Mouse (Mus musculus): ENCODE results near the gene Krtap31-2.

Gene Krtap31-2

GRCm38 (mm10) chr11:99935991-99936390 is at the start of gene Krtap31-2:
Gene Krtap31-2 (plus strand): TSS chr11:99936291.
- no peak for DNase-seq (ENCODE audit: low read depth in 2 of 2, low spot score in 2 of 2)

GRCm38 (mm10) chr11:99907620-99908019 is 28.5 kb upstream of the Krtap31-2 start, which contains the start of gene Krtap31-1:
Gene Krtap31-1 (plus strand): TSS chr11:99907920.
- no peak for DNase-seq (ENCODE audit: low read depth in 2 of 2, low spot score in 2 of 2)

GRCm38 (mm10) chr11:99914451-99914850 is 21.6 kb upstream of the Krtap31-2 start, which contains the start of gene Gm11565:
Gene Gm11565 (plus strand): TSS chr11:99914751.
- no peak for DNase-seq (ENCODE audit: low read depth in 2 of 2, low spot score in 2 of 2)

- no peak for DNase-seq (ENCODE audit: low read depth in 2 of 2, low spot score in 2 of 2)
Observed at GRCm38 (mm10) chr11:99937751-99938264, 1.7 kb downstream of the Krtap31-2 start.

GRCm38 (mm10) chr11:99948175-99948574 is 12.1 kb downstream of the Krtap31-2 start, which contains the start of gene Krtap9-5:
Gene Krtap9-5 (plus strand): TSS chr11:99948475.
- DNase-seq (ENCODE audit: low read depth in 2 of 2, low spot score in 2 of 2): no peak

- no peak for DNase-seq (ENCODE audit: low read depth in 2 of 2, low spot score in 2 of 2)
Observed at GRCm38 (mm10) chr11:99964213-99964612, 28.1 kb downstream of the Krtap31-2 start.

- DNase-seq (ENCODE audit: low read depth in 2 of 2, low spot score in 2 of 2): no peak
Observed at GRCm38 (mm10) chr11:99965961-99966360, 29.9 kb downstream of the Krtap31-2 start.

GRCm38 (mm10) chr11:99978953-99979352 is 42.9 kb downstream of the Krtap31-2 start, which contains the start of gene Krtap29-1:
Gene Krtap29-1 (minus strand): TSS chr11:99979053.
- no peak for DNase-seq (ENCODE audit: low read depth in 2 of 2, low spot score in 2 of 2)

- DNase-seq (ENCODE audit: low read depth in 2 of 2, low spot score in 2 of 2): no peak
Observed at GRCm38 (mm10) chr11:99982731-99983130, 46.6 kb downstream of the Krtap31-2 start.

- no peak for DNase-seq (ENCODE audit: low read depth in 2 of 2, low spot score in 2 of 2)
Observed at GRCm38 (mm10) chr11:99983442-99983841, 47.4 kb downstream of the Krtap31-2 start.

- DNase-seq (ENCODE audit: low read depth in 2 of 2, low spot score in 2 of 2): no peak
Observed at GRCm38 (mm10) chr11:99985291-99986092, 49.4 kb downstream of the Krtap31-2 start.

GRCm38 (mm10) chr11:99986180-99986647 is 50.1 kb downstream of the Krtap31-2 start, which contains the start of gene Krtap16-1:
Gene Krtap16-1 (minus strand): TSS chr11:99986597.
- DNase-seq (ENCODE audit: low read depth in 2 of 2, low spot score in 2 of 2): no peak

Data from CD8-positive naive resting alpha-beta T cell, adult 2 months (primary cell).